11 mouse cellular contexts compared by ENCODE assay signal in genomic region chr4:43395147-43395546, GRCm38 (mm10). TPM values are rescaled to one million over a fixed set of nuclear protein-coding genes. Genes with fewer than 3 reads are reported as not detected.
A peak's percentile ranks its signal among the peaks of the same experiment; 100 is the strongest.
DNase-seq lines count a peak whose midpoint lies in the region; ATAC-seq and TF ChIP-seq lines count a peak whose summit lies in the region.
"Had no signal": no experiment of that assay in that cellular context is flagged by ENCODE, and none has a peak within 500 bp of the region (broad histone marks: within the 10 kb centered on the region; RNA-seq: fewer than 3 reads in every experiment).

No protein-coding gene starts in this region.

- no peaks in the 10 kb centered on the region for H3K27me3 ChIP-seq in forebrain, embryonic 15.5 days
- no peaks in the 10 kb centered on the region for H3K27me3 ChIP-seq in forebrain, embryonic 13.5 days
- no peaks in the 10 kb centered on the region for H3K27me3 ChIP-seq in kidney, embryonic 16.5 days (ENCODE audit: insufficient read depth, low read length)
- no peaks in the 10 kb centered on the region for H3K27me3 ChIP-seq in MEL (ENCODE audit: control insufficient read depth in 1 of 2, insufficient read depth in 2 of 2, low read length in 2 of 2)
- peaks cover 20% of the 10 kb centered on the region for H3K27me3 ChIP-seq in liver, embryonic 12.5 days (replicated peaks)
- H3K27me3 ChIP-seq in forebrain, embryonic 14.5 days (replicated peaks; ENCODE audit: control insufficient read depth, insufficient read depth, low read length): no peaks in the 10 kb centered on the region

- ATAC-seq in forebrain, embryonic 15.5 days (replicated peaks): no peak
- ATAC-seq in forebrain, embryonic 13.5 days: no peak
- no peak for ATAC-seq in kidney, embryonic 16.5 days (ENCODE audit: low FRiP score, low TSS enrichment)
- ATAC-seq in liver, embryonic 12.5 days: no peak
- no peak for ATAC-seq in forebrain, embryonic 14.5 days

- H3K9me3 ChIP-seq in forebrain, embryonic 15.5 days: no peaks in the 10 kb centered on the region
- no peaks in the 10 kb centered on the region for H3K9me3 ChIP-seq in forebrain, embryonic 13.5 days (replicated peaks)
- H3K9me3 ChIP-seq in kidney, embryonic 16.5 days (ENCODE audit: low read length): no peaks in the 10 kb centered on the region
- no peaks in the 10 kb centered on the region for H3K9me3 ChIP-seq in MEL (replicated peaks; ENCODE audit: insufficient read depth, low read length)
- H3K9me3 ChIP-seq in liver, embryonic 12.5 days (replicated peaks): no peaks in the 10 kb centered on the region
- no peaks in the 10 kb centered on the region for H3K9me3 ChIP-seq in forebrain, embryonic 14.5 days (replicated peaks; ENCODE audit: control insufficient read depth, low read length)

- H3K79me2 ChIP-seq in MEL (ENCODE audit: control insufficient read depth, insufficient read depth, low read length, poor library complexity): no peaks in the 10 kb centered on the region

- peaks cover 17% of the 10 kb centered on the region for H3K4me1 ChIP-seq in forebrain, embryonic 15.5 days
- H3K4me1 ChIP-seq in forebrain, embryonic 13.5 days: peaks cover 13% of the 10 kb centered on the region
- peaks cover 47% of the 10 kb centered on the region for H3K4me1 ChIP-seq in kidney, embryonic 16.5 days (ENCODE audit: insufficient read depth, low read length)
- H3K4me1 ChIP-seq in MEL (ENCODE audit: control insufficient read depth in 1 of 2, insufficient read depth in 2 of 2, low read length in 2 of 2): peaks cover 2 to 7% of the 10 kb centered on the region in 2 experiments; a peak in 1 of 4 replicates
- peaks cover 4% of the 10 kb centered on the region; the same call in 1 of the 2 replicates for H3K4me1 ChIP-seq in liver, embryonic 12.5 days
- H3K4me1 ChIP-seq in forebrain, embryonic 14.5 days (ENCODE audit: control insufficient read depth, insufficient read depth, low read length): peaks cover 6% of the 10 kb centered on the region; the same call in 1 of the 2 replicates

- TF ChIP-seq POLR2A in MEL (IDR thresholded peaks at IDR 0.05; ENCODE audit: control insufficient read depth in 1 of 2, insufficient read depth in 1 of 2, low read depth in 1 of 2, low read length in 2 of 2, poor library complexity in 1 of 2): no peak

- H3K27ac ChIP-seq in forebrain, embryonic 15.5 days (replicated peaks): peak overlapping the region; percentile 27; the same call in 1 of the 2 replicates
- H3K27ac ChIP-seq in forebrain, embryonic 13.5 days: no peak overlapping the region
- peak overlapping the region; percentile 96 for H3K27ac ChIP-seq in kidney, embryonic 16.5 days (ENCODE audit: low read length)
- no peak overlapping the region for H3K27ac ChIP-seq in MEL (ENCODE audit: control insufficient read depth, low read depth, low read length)
- H3K27ac ChIP-seq in liver, embryonic 12.5 days: 0 out of 2 replicates have a peak overlapping the region, but pooled peaks have one; percentile 12
- H3K27ac ChIP-seq in forebrain, embryonic 14.5 days (ENCODE audit: low read depth, low read length): no peak overlapping the region

- no peak for TF ChIP-seq RAD21 in MEL (IDR thresholded peaks at IDR 0.05; ENCODE audit: low read depth, low read length)

- H3K9ac ChIP-seq in forebrain, embryonic 15.5 days (replicated peaks): no peak overlapping the region
- no peak overlapping the region for H3K9ac ChIP-seq in forebrain, embryonic 13.5 days
- H3K9ac ChIP-seq in kidney, embryonic 16.5 days (replicated peaks; ENCODE audit: low read length): peak overlapping the region; percentile 48
- no peak overlapping the region for H3K9ac ChIP-seq in MEL (ENCODE audit: control insufficient read depth, low read depth, low read length, poor library complexity, severe bottlenecking)
- H3K9ac ChIP-seq in liver, embryonic 12.5 days: no peak overlapping the region
- no peak overlapping the region for H3K9ac ChIP-seq in forebrain, embryonic 14.5 days (ENCODE audit: low read length)

- H3K36me3 ChIP-seq in forebrain, embryonic 15.5 days: no peaks in the 10 kb centered on the region
- H3K36me3 ChIP-seq in forebrain, embryonic 13.5 days (ENCODE audit: poor library complexity, severe bottlenecking): no peaks in the 10 kb centered on the region
- H3K36me3 ChIP-seq in kidney, embryonic 16.5 days (ENCODE audit: insufficient read depth, low read length): no peaks in the 10 kb centered on the region
- no peaks in the 10 kb centered on the region; a peak in 1 of 4 replicates for H3K36me3 ChIP-seq in MEL (ENCODE audit: control insufficient read depth in 1 of 2, insufficient read depth in 2 of 2, low read length in 2 of 2)
- H3K36me3 ChIP-seq in liver, embryonic 12.5 days: no peaks in the 10 kb centered on the region
- no peaks in the 10 kb centered on the region for H3K36me3 ChIP-seq in forebrain, embryonic 14.5 days (ENCODE audit: control insufficient read depth, insufficient read depth, low read length)

- no peak for TF ChIP-seq CTCF in MEL (IDR thresholded peaks at IDR 0.05 in 2 of 3, conservative IDR thresholded peaks at IDR 0.05 in 1 of 3; ENCODE audit: control insufficient read depth in 1 of 3, insufficient read depth in 1 of 3, low read depth in 2 of 3, low read length in 3 of 3, poor library complexity in 1 of 3, severe bottlenecking in 1 of 3)

- no peak overlapping the region for H3K4me2 ChIP-seq in forebrain, embryonic 15.5 days (replicated peaks)
- H3K4me2 ChIP-seq in forebrain, embryonic 13.5 days: no peak overlapping the region
- H3K4me2 ChIP-seq in kidney, embryonic 16.5 days (replicated peaks; ENCODE audit: low read depth, low read length): peak overlapping the region; percentile 8
- H3K4me2 ChIP-seq in liver, embryonic 12.5 days: no peak overlapping the region
- no peak overlapping the region for H3K4me2 ChIP-seq in forebrain, embryonic 14.5 days (ENCODE audit: low read length)

- peak; percentile 63 to 66; a peak in 3 of 4 replicates for TF ChIP-seq EP300 in MEL (IDR thresholded peaks at IDR 0.05; ENCODE audit: low read depth in 1 of 2, low read length in 2 of 2)

- no peak overlapping the region for H3K4me3 ChIP-seq in forebrain, embryonic 15.5 days
- no peak overlapping the region for H3K4me3 ChIP-seq in forebrain, embryonic 13.5 days
- H3K4me3 ChIP-seq in kidney, embryonic 16.5 days (ENCODE audit: low read length): no peak overlapping the region
- H3K4me3 ChIP-seq in MEL (ENCODE audit: control insufficient read depth in 1 of 2, insufficient read depth in 1 of 2, low read depth in 2 of 2, low read length in 2 of 2): no peak overlapping the region
- no peak overlapping the region for H3K4me3 ChIP-seq in liver, embryonic 12.5 days
- no peak overlapping the region for H3K4me3 ChIP-seq in forebrain, embryonic 14.5 days (ENCODE audit: low read depth, low read length)

- 84% methylated on average over 5 of the region's 5 CpGs for WGBS in forebrain, embryonic 15.5 days
- WGBS in forebrain, embryonic 13.5 days: 87% methylated on average over 5 of the region's 5 CpGs
- 77% methylated on average over 5 of the region's 5 CpGs for WGBS in kidney, embryonic 16.5 days
- WGBS in liver, embryonic 12.5 days (ENCODE audit: insufficient replicate concordance): 58% methylated on average over 5 of the region's 5 CpGs
- WGBS in forebrain, embryonic 14.5 days: 86% methylated on average over 5 of the region's 5 CpGs

- DNase-seq in kidney, adult 8-10 months: no peak
- peak; percentile 24 for DNase-seq in MEL (ENCODE audit: low read depth, low spot score)
- no peak for DNase-seq in thymus, adult 18-20 months
- no peak for DNase-seq in forebrain, embryonic 14.5 days (ENCODE audit: low spot score)

RNA-seq across cellular contexts. Expression of gene Rusc2, which starts 13.4 kb away (rescaled TPM):
- polyA plus RNA-seq in forebrain, embryonic 15.5 days (2015; fragmentation: Nextera tagmentation; extraction: Ambion mirVana): 59.8 and 64.3 TPM in 2 replicates
- polyA plus RNA-seq in forebrain, embryonic 13.5 days (2015; fragmentation: Nextera tagmentation; extraction: Ambion mirVana): 38.9 and 42.5 TPM in 2 replicates
- 10.3 and 13.4 TPM in 2 replicates for polyA plus RNA-seq in kidney, embryonic 16.5 days (2015; fragmentation: Nextera tagmentation; extraction: Ambion mirVana)
- 2.4 and 4.7 TPM in 2 replicates for total RNA-seq in MEL (2012; rRNA removed)
- 1 to 10 TPM in 1 of 2 experiments, not detected in 1; 7.3 TPM for polyA plus RNA-seq in MEL (2012; ENCODE audit: insufficient read depth in 1 of 2, insufficient read length in 2 of 2, low read depth in 1 of 2, low replicate concordance in 2 of 2, missing spikeins in 1 of 2)
- 1.7 and 1.9 TPM in 2 replicates for polyA plus RNA-seq in liver, embryonic 12.5 days (2016; fragmentation: Nextera tagmentation; extraction: Ambion mirVana)
- polyA plus RNA-seq in forebrain, embryonic 14.5 days (2014; fragmentation: Nextera tagmentation; extraction: Ambion mirVana): 47.8 and 58.4 TPM in 2 replicates

RNA-seq across cellular contexts. Expression of gene Fam166b, which starts 33.8 kb away (rescaled TPM):
- 0.65 and 0.70 TPM in 2 replicates for polyA plus RNA-seq in forebrain, embryonic 15.5 days (2015; fragmentation: Nextera tagmentation; extraction: Ambion mirVana)
- 0.31 and 0.42 TPM in 2 replicates for polyA plus RNA-seq in forebrain, embryonic 13.5 days (2015; fragmentation: Nextera tagmentation; extraction: Ambion mirVana)
- 0.30 and 0.50 TPM in 2 replicates for polyA plus RNA-seq in kidney, embryonic 16.5 days (2015; fragmentation: Nextera tagmentation; extraction: Ambion mirVana)
- not detected in 2 replicates for total RNA-seq in MEL (2012; rRNA removed)
- not detected for polyA plus RNA-seq in MEL (2012; ENCODE audit: insufficient read depth in 1 of 2, insufficient read length in 2 of 2, low read depth in 1 of 2, low replicate concordance in 2 of 2, missing spikeins in 1 of 2)
- polyA plus RNA-seq in liver, embryonic 12.5 days (2016; fragmentation: Nextera tagmentation; extraction: Ambion mirVana): not detected in 2 replicates
- 0.29 and 0.73 TPM in 2 replicates for polyA plus RNA-seq in forebrain, embryonic 14.5 days (2014; fragmentation: Nextera tagmentation; extraction: Ambion mirVana)
- total RNA-seq: gastrocnemius, postnatal 14 days had no signal
- polyA plus RNA-seq: embryonic facial prominence, embryonic 11.5 days had no signal

RNA-seq across cellular contexts. Expression of gene Tesk1, which starts 46.6 kb away (rescaled TPM):
- polyA plus RNA-seq in forebrain, embryonic 15.5 days (2015; fragmentation: Nextera tagmentation; extraction: Ambion mirVana): 10.7 and 12.5 TPM in 2 replicates
- polyA plus RNA-seq in forebrain, embryonic 13.5 days (2015; fragmentation: Nextera tagmentation; extraction: Ambion mirVana): 6.0 and 6.3 TPM in 2 replicates
- polyA plus RNA-seq in kidney, embryonic 16.5 days (2015; fragmentation: Nextera tagmentation; extraction: Ambion mirVana): 3.0 and 3.5 TPM in 2 replicates
- total RNA-seq in MEL (2012; rRNA removed): 7.6 and 9.1 TPM in 2 replicates
- 10 to 100 TPM in 1 of 2 experiments, not detected in 1; 24.6 TPM for polyA plus RNA-seq in MEL (2012; ENCODE audit: insufficient read depth in 1 of 2, insufficient read length in 2 of 2, low read depth in 1 of 2, low replicate concordance in 2 of 2, missing spikeins in 1 of 2)
- polyA plus RNA-seq in liver, embryonic 12.5 days (2016; fragmentation: Nextera tagmentation; extraction: Ambion mirVana): 2.8 and 3.2 TPM in 2 replicates
- polyA plus RNA-seq in forebrain, embryonic 14.5 days (2014; fragmentation: Nextera tagmentation; extraction: Ambion mirVana): 10.2 and 12.1 TPM in 2 replicates

RNA-seq across cellular contexts. Expression of gene Cd72, which starts 59.3 kb away (rescaled TPM):
- polyA plus RNA-seq in forebrain, embryonic 15.5 days (2015; fragmentation: Nextera tagmentation; extraction: Ambion mirVana): 4.3 TPM in 2 replicates
- 3.9 and 4.0 TPM in 2 replicates for polyA plus RNA-seq in forebrain, embryonic 13.5 days (2015; fragmentation: Nextera tagmentation; extraction: Ambion mirVana)
- 3.3 and 4.1 TPM in 2 replicates for polyA plus RNA-seq in kidney, embryonic 16.5 days (2015; fragmentation: Nextera tagmentation; extraction: Ambion mirVana)
- total RNA-seq in MEL (2012; rRNA removed): 0.52 and 1.3 TPM in 2 replicates
- polyA plus RNA-seq in MEL (2012; ENCODE audit: insufficient read depth in 1 of 2, insufficient read length in 2 of 2, low read depth in 1 of 2, low replicate concordance in 2 of 2, missing spikeins in 1 of 2): 1 to 10 TPM in 1 of 2 experiments, not detected in 1; 2.4 TPM
- 1.1 TPM in 2 replicates for polyA plus RNA-seq in liver, embryonic 12.5 days (2016; fragmentation: Nextera tagmentation; extraction: Ambion mirVana)
- 6.7 and 8.8 TPM in 2 replicates for polyA plus RNA-seq in forebrain, embryonic 14.5 days (2014; fragmentation: Nextera tagmentation; extraction: Ambion mirVana)
- total RNA-seq: gastrocnemius, postnatal 14 days; layer of hippocampus, postnatal 14 days had no signal

Comparison
In these comparisons a context has a peak if more than half of its experiments do, and no peak if none do; other contexts are left out.
1. H3K27ac ChIP-seq: peak in forebrain, embryonic 15.5 days (single experiment), kidney, embryonic 16.5 days (single experiment) and liver, embryonic 12.5 days (single experiment); none in forebrain, embryonic 13.5 days (single experiment), MEL (single experiment) and forebrain, embryonic 14.5 days (single experiment).